Mouse (Mus musculus) ES-Bruce4 (cell line): ENCODE measurements around the gene B230217C12Rik.

Experiments used
- CTCF ChIP-seq: IDR thresholded peaks from one replicate; pipeline ENCODE4 v1.8.1; 2011; ENCODE audit warnings: low read depth, low read length
- POLR2A ChIP-seq: IDR thresholded peaks from one replicate; pipeline ENCODE4 v1.8.1; 2011; ENCODE audit warnings: low read length; ENCODE audit not compliant: insufficient read depth

DNA sequence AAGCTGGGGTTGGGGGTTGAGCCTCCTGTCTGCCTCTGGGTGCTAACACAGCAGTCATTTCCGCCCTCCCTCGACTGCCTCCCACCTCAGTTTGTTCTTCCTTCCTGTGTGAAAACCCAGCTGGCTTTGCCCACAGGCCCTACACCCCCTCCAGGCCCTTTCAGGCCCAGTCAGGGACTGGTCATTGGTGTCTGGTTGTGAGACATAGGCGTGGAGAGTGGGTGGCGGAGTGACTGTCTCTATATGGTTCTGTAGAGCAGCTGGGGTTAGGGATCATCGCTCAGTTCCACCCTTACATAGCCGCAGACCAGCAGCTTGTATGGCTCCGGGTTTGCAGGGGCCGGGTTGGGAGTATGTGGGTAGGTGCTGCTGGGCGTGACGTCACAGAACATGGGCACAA lies 15.3 kb upstream of the B230217C12Rik start:
- no peak for TF ChIP-seq POLR2A
- no peak for TF ChIP-seq CTCF
